Mouse (Mus musculus) left cerebral cortex, postnatal 4 days (tissue): ENCODE results near the gene Stap2. TPM values are rescaled to one million over a fixed set of nuclear protein-coding genes. Genes with fewer than 3 reads are reported as not detected.

Source experiments
- DNase-seq: peaks from one replicate; pipeline ENCODE4 v3.0.0-alpha.2; 2022
- intact Hi-C: fragments of 180-260 bp; cut with DNase I; formaldehyde crosslinking; loops from one replicate; pipeline ENCODE4 v1.15.1; 2025
- total RNA-seq, 2 experiments: library from RNA; stranded (reverse); gene quantifications; 2 replicates each; pipeline ENCODE4 v1.2.3; 2021

The Stap2 gene
- total RNA-seq, 2 experiments from 2014 or later = 3.8 to 4.6 TPM

GRCm38 (mm10) chr17:56026303-56026702 lies 20.9 kb upstream of the Stap2 start:
- intact Hi-C loops = no loop called here
- DNase-seq = no peak

- no peak for DNase-seq
- intact Hi-C loops = no loop called here
These were observed 19.5 kb upstream of the Stap2 start for GRCm38 (mm10) chr17:56024931-56025330.

GRCm38 (mm10) chr17:56024476-56024875 lies 19.1 kb upstream of the Stap2 start:
- intact Hi-C loops = no loop called here
- DNase-seq = no peak

- intact Hi-C loops = no loop called here
- DNase-seq = no peak
These were observed 18.0 kb upstream of the Stap2 start for GRCm38 (mm10) chr17:56023386-56023785.

- DNase-seq = no peak
- intact Hi-C loops = no loop called here
These were observed 17.6 kb upstream of the Stap2 start for GRCm38 (mm10) chr17:56022989-56023290.

- intact Hi-C loops = no loop called here
- peak; percentile 48 for DNase-seq
These were observed 17.0 kb upstream of the Stap2 start for GRCm38 (mm10) chr17:56022131-56022988.

GRCm38 (mm10) chr17:56021161-56021910 lies 16.0 kb upstream of the Stap2 start:
- intact Hi-C loops = no loop called here
- no peak for DNase-seq

- intact Hi-C loops = no loop called here
- no peak for DNase-seq
These were observed 15.2 kb upstream of the Stap2 start for GRCm38 (mm10) chr17:56020400-56021084.

- intact Hi-C loops = no loop called here
- peak; percentile 60 for DNase-seq
These were observed 13.2 kb upstream of the Stap2 start for GRCm38 (mm10) chr17:56018347-56019131.

- intact Hi-C loops = no loop called here
- DNase-seq = no peak
These were observed 12.5 kb upstream of the Stap2 start for GRCm38 (mm10) chr17:56017848-56018247.

- intact Hi-C loops = no loop called here
- no peak for DNase-seq
These were observed 11.7 kb upstream of the Stap2 start for GRCm38 (mm10) chr17:56016793-56017785.

- intact Hi-C loops = no loop called here
- DNase-seq = no peak
These were observed 11.0 kb upstream of the Stap2 start for GRCm38 (mm10) chr17:56016382-56016781.

- no peak for DNase-seq
- intact Hi-C loops = no loop called here
These were observed 9.9 kb upstream of the Stap2 start for GRCm38 (mm10) chr17:56015293-56015692.

- DNase-seq = no peak
- intact Hi-C loops = no loop called here
These were observed 6.1 kb upstream of the Stap2 start for GRCm38 (mm10) chr17:56011441-56011840.

- peak; percentile 78 for DNase-seq
- intact Hi-C loops = no loop called here
These were observed 5.3 kb upstream of the Stap2 start for GRCm38 (mm10) chr17:56010681-56011080.

- intact Hi-C loops = no loop called here
These were observed 4.9 kb upstream of the Stap2 start for GRCm38 (mm10) chr17:56010255-56010654.

GRCm38 (mm10) chr17:56009962-56010240 lies 4.5 kb upstream of the Stap2 start:
- DNase-seq = no peak
- intact Hi-C loops = no loop called here

More at GRCm38 (mm10) chr17:56010255-56010654, 4.9 kb upstream of the Stap2 start:
- DNase-seq = no peak

GRCm38 (mm10) chr17:56009088-56009961 lies 3.9 kb upstream of the Stap2 start:
- intact Hi-C loops = no loop called here
- DNase-seq = peak; percentile 94
